Mouse (Mus musculus): ENCODE measurements at regions not wholly inside any gene's neighbourhood (a gene's known extent, or its start where the extent isn't known, plus 50 kb on each side); places are given as distances from the start of the nearest gene placed in this dataset.

DNA sequence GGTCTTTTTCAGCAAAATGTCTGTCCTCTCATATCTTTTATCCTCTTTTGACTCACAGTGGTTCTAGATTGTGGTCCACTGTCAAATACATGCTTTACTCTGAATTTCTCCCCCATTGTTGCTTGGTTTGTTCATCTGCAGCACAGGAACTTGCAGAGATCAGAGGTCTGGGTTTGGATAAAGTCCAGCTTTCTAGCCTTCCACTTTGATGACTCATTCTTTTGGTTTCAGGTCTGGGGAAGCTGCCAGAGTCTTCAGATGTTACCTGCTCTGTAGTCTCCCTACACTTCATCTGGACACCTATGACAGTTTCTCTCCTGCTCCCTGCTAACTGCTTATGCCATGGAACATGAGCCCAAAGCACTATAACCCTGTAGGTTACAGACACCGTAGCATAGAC, 198.0 kb upstream of the Pum3 start:
- H3K27ac ChIP-seq (ENCODE audit: control insufficient read depth, low read depth, low read length): no peak overlapping the region
- no peak for DNase-seq (ENCODE audit: low read depth, low spot score)
- no peak overlapping the region for H3K4me3 ChIP-seq (ENCODE audit: control insufficient read depth in 1 of 2, insufficient read depth in 1 of 2, low read depth in 2 of 2, low read length in 2 of 2)
- no peaks in the 10 kb centered on the region for H3K9me3 ChIP-seq (replicated peaks; ENCODE audit: insufficient read depth, low read length)
- no peaks in the 10 kb centered on the region for H3K4me1 ChIP-seq (ENCODE audit: control insufficient read depth in 1 of 2, insufficient read depth in 2 of 2, low read length in 2 of 2)
- H3K79me2 ChIP-seq (ENCODE audit: control insufficient read depth, insufficient read depth, low read length, poor library complexity): no peaks in the 10 kb centered on the region
- H3K36me3 ChIP-seq (ENCODE audit: control insufficient read depth in 1 of 2, insufficient read depth in 2 of 2, low read length in 2 of 2): no peaks in the 10 kb centered on the region
- TF ChIP-seq MEF2A (IDR thresholded peaks at IDR 0.05; ENCODE audit: extremely low read depth, insufficient replicate concordance, low read depth, low read length, poor library complexity, severe bottlenecking): no peak
- TF ChIP-seq E2F4 (IDR thresholded peaks at IDR 0.05; ENCODE audit: borderline replicate concordance, low read depth, low read length): no peak
- no peak for TF ChIP-seq ELF1 (IDR thresholded peaks at IDR 0.05; ENCODE audit: low read depth, low read length)
- TF ChIP-seq MAFK (IDR thresholded peaks at IDR 0.05; ENCODE audit: borderline replicate concordance, low read depth, low read length): no peak
- TF ChIP-seq ZMIZ1 (IDR thresholded peaks at IDR 0.05; ENCODE audit: low read depth, low read length): no peak
- TF ChIP-seq CHD2 (IDR thresholded peaks at IDR 0.05; ENCODE audit: low read length): no peak
- no peak for TF ChIP-seq RAD21 (IDR thresholded peaks at IDR 0.05; ENCODE audit: low read depth, low read length)
- no peak for TF ChIP-seq BHLHE40 (IDR thresholded peaks at IDR 0.05; ENCODE audit: borderline replicate concordance, low read depth, low read length)
- no peak for TF ChIP-seq POLR2AphosphoS5 (IDR thresholded peaks at IDR 0.05; ENCODE audit: borderline replicate concordance, low read depth, low read length)
- TF ChIP-seq TCF12 (IDR thresholded peaks at IDR 0.05; ENCODE audit: low read depth, low read length): no peak
- TF ChIP-seq POLR2A (IDR thresholded peaks at IDR 0.05; ENCODE audit: control insufficient read depth in 1 of 2, insufficient read depth in 1 of 2, low read depth in 1 of 2, low read length in 2 of 2, poor library complexity in 1 of 2): no peak
- TF ChIP-seq CHD1 (IDR thresholded peaks at IDR 0.05; ENCODE audit: low read depth, low read length): no peak
- TF ChIP-seq MYB (IDR thresholded peaks at IDR 0.05; ENCODE audit: low read depth, low read length): no peak
- TF ChIP-seq ZNF384 (IDR thresholded peaks at IDR 0.05; ENCODE audit: low read depth, low read length): no peak
- no peak for TF ChIP-seq USF2 (IDR thresholded peaks at IDR 0.05; ENCODE audit: borderline replicate concordance in 1 of 2, insufficient read depth in 1 of 2, low read depth in 1 of 2, low read length in 2 of 2)
- TF ChIP-seq CTCF (IDR thresholded peaks at IDR 0.05 in 2 of 3, conservative IDR thresholded peaks at IDR 0.05 in 1 of 3; ENCODE audit: control insufficient read depth in 1 of 3, insufficient read depth in 1 of 3, low read depth in 2 of 3, low read length in 3 of 3, poor library complexity in 1 of 3, severe bottlenecking in 1 of 3): no peak
- no peak for TF ChIP-seq ZKSCAN1 (IDR thresholded peaks at IDR 0.05; ENCODE audit: low read depth, low read length)
- no peak for TF ChIP-seq MXI1 (IDR thresholded peaks at IDR 0.05; ENCODE audit: low read depth, low read length)
- no peak for TF ChIP-seq GATA1 (IDR thresholded peaks at IDR 0.05; ENCODE audit: low read depth, low read length)
- H3K9ac ChIP-seq (ENCODE audit: control insufficient read depth, low read depth, low read length, poor library complexity, severe bottlenecking): no peak overlapping the region
- H3K27me3 ChIP-seq (ENCODE audit: control insufficient read depth in 1 of 2, insufficient read depth in 2 of 2, low read length in 2 of 2): no peaks in the 10 kb centered on the region

DNA sequence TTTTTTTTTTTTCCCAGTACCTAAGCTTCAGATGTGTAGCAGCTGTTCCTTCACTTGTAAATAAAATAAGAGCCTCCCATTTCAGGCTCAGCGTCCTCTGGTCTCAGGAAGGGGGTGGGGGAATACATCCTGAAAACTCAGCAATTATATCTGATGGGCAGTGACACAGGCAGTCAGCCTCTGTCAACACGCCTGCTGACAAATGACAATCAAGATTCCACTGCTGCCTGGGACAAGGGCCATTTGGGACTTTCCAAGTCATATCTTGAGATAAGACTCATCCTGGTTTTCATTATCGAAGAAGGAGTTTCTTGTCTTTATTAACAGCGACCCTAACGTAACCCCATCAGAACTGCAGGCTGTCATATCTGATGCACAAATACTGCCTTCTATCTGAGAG, 187.9 kb upstream of the Pum3 start:
- DNase-seq (ENCODE audit: low read depth, low spot score): no peak
- Histone ChIP-seq H3K79me2 (ENCODE audit: control insufficient read depth, insufficient read depth, low read length, poor library complexity) (no peaks in the 10 kb centered on the region), H3K4me3 (ENCODE audit: control insufficient read depth in 1 of 2, insufficient read depth in 1 of 2, low read depth in 2 of 2, low read length in 2 of 2) (no peak overlapping the region), H3K9ac (ENCODE audit: control insufficient read depth, low read depth, low read length, poor library complexity, severe bottlenecking) (no peak overlapping the region), H3K27ac (ENCODE audit: control insufficient read depth, low read depth, low read length) (no peak overlapping the region), H3K27me3 (ENCODE audit: control insufficient read depth in 1 of 2, insufficient read depth in 2 of 2, low read length in 2 of 2) (no peaks in the 10 kb centered on the region), H3K4me1 (ENCODE audit: control insufficient read depth in 1 of 2, insufficient read depth in 2 of 2, low read length in 2 of 2) (no peaks in the 10 kb centered on the region), H3K9me3 (replicated peaks; ENCODE audit: insufficient read depth, low read length) (no peaks in the 10 kb centered on the region), H3K36me3 (ENCODE audit: control insufficient read depth in 1 of 2, insufficient read depth in 2 of 2, low read length in 2 of 2) (no peaks in the 10 kb centered on the region)
- TF ChIP-seq RCOR1 (IDR thresholded peaks at IDR 0.05; ENCODE audit: low read depth, low read length) (no peak), MAFK (IDR thresholded peaks at IDR 0.05; ENCODE audit: borderline replicate concordance, low read depth, low read length) (no peak), MYC (IDR thresholded peaks at IDR 0.05; ENCODE audit: low read depth, low read length) (no peak), CHD2 (IDR thresholded peaks at IDR 0.05; ENCODE audit: low read length) (no peak), ZKSCAN1 (IDR thresholded peaks at IDR 0.05; ENCODE audit: low read depth, low read length) (no peak), CHD1 (IDR thresholded peaks at IDR 0.05; ENCODE audit: low read depth, low read length) (no peak), POLR2AphosphoS5 (IDR thresholded peaks at IDR 0.05; ENCODE audit: borderline replicate concordance, low read depth, low read length) (no peak), KAT2A (conservative IDR thresholded peaks at IDR 0.05; ENCODE audit: low read depth, low read length) (no peak), ZMIZ1 (IDR thresholded peaks at IDR 0.05; ENCODE audit: low read depth, low read length) (no peak), HCFC1 (IDR thresholded peaks at IDR 0.05; ENCODE audit: low read depth, low read length) (no peak), ETS1 (IDR thresholded peaks at IDR 0.05; ENCODE audit: low read depth, low read length) (no peak), SIN3A (IDR thresholded peaks at IDR 0.05; ENCODE audit: low read length) (no peak), MAZ (IDR thresholded peaks at IDR 0.05; ENCODE audit: low read depth, low read length) (no peak), NRF1 (IDR thresholded peaks at IDR 0.05; ENCODE audit: insufficient read depth, low read depth, low read length, poor library complexity, severe bottlenecking) (no peak), JUND (IDR thresholded peaks at IDR 0.05; ENCODE audit: low read depth, low read length) (no peak), MEF2A (IDR thresholded peaks at IDR 0.05; ENCODE audit: extremely low read depth, insufficient replicate concordance, low read depth, low read length, poor library complexity, severe bottlenecking) (no peak), ELF1 (IDR thresholded peaks at IDR 0.05; ENCODE audit: low read depth, low read length) (no peak)

Data from MEL (cell line).